Mouse (Mus musculus) brain, embryonic 14.5 days (tissue): ENCODE measurements around the gene Ilf3.

ENCODE experiments used
- CTCF ChIP-seq: fragments of 200-500 bp; IDR thresholded peaks from 2 replicates; pipeline ENCODE4 v1.5.1; 2012; ENCODE audit warnings: inconsistent platforms, mild to moderate bottlenecking, moderate library complexity, borderline replicate concordance; ENCODE audit not compliant: insufficient read depth, insufficient read length; ENCODE audit errors: extremely low read depth
- POLR2A ChIP-seq: fragments of 200-500 bp; IDR thresholded peaks from 2 replicates; pipeline ENCODE4 v1.6.1; 2012; ENCODE audit warnings: mild to moderate bottlenecking, inconsistent platforms, borderline replicate concordance; ENCODE audit not compliant: poor library complexity, insufficient read depth, insufficient read length, severe bottlenecking; ENCODE audit errors: extremely low read depth

GRCm38 (mm10) chr9:21405525-21405924, 37.9 kb downstream of the Ilf3 start:
- TF ChIP-seq POLR2A = no peak
- TF ChIP-seq CTCF = no peak
